Mouse (Mus musculus) kidney, postnatal 10 days (tissue): ENCODE results near the gene Fbxo17.

Experiments
- DNase-seq: peaks from one replicate; pipeline ENCODE4 v3.0.0; 2021; ENCODE audit warnings: mixed read lengths

Fbxo17 gene

DNA sequence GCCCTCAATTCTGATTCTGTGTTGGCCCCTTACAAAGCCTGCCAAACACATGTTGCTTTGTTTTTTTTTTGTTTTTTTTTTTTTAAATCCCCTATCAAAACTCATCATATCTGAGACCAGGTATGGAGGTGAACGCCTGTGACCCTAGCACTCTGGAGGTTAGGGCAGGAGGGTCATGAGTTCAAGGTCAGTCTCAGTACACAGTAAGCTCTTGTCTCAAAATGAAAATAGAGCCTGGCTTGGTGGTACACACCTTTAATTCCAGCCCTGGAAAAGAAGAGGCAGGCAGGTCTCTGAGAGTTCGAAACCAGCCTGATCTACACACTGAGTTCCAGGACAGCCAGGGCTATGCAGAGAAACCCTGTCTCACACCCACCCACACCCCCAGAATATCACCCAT, 3.0 kb downstream of the Fbxo17 start:
- DNase-seq: no peak

DNA sequence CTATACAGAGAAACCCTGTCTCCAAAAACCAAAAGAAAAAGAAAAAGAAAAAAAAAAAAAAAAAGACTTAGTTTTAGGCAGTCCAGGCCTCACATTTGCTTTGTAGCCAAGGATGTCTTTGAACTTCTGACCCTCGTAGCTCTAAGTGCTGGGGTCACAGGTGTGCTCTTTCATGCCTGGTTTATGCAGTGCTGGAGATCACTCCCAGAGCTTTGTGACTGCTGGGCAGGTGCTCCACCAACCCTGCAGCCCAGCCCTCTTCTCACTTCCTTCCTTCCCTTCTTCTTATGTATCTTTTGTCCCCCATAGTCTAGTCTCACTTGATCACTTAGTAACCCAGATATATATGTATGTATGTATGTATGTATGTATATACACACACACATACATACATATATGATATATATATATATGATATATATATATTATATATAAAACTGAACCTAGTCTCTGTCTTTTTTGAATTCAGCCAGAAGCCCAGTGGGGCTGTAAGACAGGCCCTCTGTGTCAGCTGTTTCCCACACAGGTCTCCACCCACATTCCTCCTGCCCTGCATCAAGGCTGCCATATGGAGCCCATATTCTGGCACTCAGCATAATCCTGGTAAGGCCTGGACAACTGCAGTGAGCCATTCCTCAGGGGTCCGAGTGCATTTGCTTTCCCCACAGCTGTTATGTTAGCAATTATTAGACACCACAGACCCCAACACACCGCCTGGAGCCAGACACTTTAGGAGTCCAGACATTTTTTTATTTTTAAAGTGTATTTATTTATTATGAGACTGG, 4.3 kb downstream of the Fbxo17 start:
- no peak for DNase-seq

DNA sequence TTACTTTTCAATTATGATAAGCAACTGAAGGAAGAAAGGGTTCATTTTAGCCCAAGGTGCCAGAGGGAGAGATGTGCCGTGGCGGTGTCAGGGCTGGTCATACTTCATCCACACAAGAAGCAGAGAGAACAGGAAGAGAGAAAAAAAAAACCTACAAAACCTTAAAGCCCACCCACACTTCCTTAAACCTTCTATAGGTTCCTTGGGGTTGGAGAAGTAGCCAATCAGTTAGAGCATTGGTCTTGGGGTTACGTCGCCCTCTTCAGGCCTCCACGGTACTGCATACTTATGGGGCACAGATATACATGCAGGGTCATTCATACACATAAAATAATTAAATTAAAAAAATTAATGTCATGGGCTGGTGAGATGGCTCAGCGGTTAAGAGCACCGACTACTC, 5.5 kb downstream of the Fbxo17 start:
- no peak for DNase-seq

DNA sequence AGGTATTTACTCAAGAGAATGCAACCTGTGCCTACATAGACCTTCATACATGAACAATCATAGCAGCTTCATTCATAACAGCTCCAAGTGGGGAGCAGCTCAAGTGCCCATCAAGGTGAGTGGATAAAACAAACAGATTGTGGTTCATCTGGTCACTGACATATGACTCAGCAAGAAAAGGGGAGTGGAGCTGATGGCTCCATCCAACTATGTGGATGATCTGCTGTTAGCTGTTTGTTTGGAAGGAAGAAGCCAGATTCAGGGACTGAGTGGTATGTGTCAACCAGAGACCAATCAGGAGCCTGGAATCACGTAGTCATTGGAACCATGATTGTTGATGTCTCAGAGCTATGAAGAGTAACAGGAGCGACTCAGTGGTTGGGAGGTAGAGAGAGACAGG, 8.0 kb downstream of the Fbxo17 start:
- no peak for DNase-seq

DNA sequence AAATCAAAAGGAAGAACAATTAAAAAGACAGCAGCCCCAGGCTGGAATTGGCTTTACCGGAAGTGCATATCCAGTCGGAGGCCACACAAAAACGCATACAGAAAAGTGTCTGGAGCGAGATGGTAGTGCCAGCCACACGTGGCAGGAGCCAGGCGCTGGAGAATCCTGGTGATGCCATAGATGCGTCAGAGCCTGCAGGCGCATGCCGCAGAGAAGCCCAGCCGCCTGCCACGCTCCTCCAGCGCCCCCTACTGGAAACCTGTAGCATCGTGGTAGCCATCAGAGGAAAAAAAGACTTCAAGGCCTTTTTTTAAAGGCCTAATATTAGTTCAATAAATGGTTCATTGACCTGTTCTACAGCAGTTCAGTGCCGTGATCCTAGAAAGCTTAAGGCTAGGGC, 10.0 kb downstream of the Fbxo17 start:
- peak; percentile 85 for DNase-seq

DNA sequence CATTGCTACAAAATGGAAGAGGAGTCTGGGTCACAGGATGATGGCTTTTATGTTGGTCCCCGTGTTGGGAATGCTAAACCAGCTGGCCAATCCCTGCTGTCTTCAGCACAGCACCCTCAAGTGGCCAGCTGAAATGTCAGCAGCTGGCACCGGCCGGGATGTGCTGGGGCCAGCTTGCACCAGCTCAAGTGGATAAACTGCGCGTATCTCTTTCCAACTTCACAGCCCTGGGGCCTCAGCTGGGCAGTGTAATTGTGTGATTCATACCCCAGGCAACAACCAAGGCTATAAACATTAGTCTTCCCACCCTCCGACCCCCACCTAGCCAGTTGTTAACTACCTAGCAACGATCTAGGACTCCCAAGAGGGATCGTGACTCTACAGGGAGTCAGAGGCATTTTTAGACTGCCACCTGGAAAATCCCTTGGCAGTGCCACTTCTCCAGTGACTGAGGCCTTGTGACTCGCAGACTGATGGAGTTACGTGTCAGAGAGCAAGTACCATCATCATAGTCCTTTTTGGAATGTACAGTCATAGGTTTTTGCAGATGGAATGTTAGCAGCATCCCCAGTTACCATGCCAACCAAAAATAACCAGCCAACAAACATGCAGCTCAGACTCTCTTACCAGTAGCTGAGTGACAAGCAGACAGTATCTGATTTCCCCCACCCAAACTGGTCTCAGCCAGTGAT, 11.2 kb downstream of the Fbxo17 start:
- no peak for DNase-seq

DNA sequence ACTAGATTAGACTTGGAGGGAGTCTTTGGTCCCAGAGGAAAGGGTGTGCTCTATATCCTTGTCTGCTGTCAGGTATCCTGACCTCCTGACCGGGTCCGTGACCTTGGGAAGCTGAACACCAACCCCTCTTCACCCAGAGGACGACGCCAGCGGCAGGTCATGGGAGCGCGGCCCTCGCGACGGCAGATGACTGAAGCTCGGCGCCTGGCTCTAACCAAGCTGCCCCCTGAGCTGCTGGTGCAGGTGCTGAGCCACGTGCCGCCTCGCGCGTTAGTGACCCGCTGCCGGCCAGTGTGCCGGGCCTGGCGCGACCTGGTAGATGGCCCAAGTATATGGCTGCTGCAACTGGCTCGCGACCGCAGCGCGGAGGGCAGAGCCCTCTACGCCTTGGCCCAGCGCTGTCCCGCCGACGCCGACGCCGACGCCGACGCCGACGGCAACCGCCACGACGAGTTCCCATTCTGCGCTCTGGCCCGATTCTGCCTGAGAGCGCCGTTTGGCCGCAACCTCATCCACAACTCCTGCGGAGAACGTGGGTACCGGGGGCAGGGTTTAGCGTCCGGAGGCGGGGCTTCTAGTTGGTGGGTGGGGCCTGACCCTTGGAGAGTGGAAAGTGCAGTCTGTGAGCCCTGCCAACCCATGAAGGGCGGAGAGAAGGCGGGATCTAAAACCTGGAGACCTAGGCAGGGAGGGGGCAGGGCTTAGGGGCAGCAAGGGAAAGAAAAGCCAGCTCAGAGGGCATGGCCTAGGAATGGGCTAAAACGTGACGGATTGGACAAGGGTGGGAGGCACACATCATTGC, 15.9 kb downstream of the Fbxo17 start:
- DNase-seq: peak; percentile 89

DNA sequence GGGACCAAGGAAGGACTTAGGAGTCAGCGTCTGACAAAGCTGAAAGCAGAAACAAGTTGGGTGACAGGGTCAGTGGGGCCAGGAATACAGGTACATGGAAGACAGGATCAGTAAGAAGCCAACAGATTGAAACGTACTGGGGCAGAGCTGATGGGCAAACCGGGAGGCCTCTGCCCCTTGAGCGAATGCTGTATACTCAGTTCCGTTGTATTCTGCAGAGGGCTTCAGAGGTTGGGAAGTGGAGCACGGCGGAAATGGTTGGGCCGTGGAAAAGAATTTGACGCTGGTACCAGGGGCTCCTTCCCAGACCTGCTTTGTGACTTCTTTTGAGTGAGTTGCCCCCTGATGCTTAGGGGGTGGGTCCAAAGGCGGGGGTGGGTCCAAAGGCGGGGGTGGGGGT, 16.6 kb downstream of the Fbxo17 start:
- DNase-seq: no peak

DNA sequence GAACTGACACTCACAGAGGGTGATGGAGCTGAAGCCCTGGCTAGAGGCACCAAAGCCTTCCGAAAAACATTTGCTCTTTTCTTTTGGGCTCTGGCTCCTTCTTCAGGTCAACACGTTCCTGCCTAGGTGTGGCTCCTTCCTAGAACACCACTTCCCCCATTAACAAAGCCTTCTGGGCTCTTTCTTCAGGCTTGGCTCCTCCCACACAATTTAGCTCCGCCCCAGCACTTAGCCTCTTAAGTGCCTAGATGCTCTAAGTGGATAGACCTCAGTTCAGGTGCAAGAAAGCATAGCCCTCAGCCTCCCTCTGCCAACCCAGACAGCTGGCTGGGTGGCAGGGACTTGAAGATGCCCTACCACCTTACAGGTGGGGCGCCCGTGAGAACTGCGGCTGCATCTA, 19.1 kb downstream of the Fbxo17 start:
- no peak for DNase-seq

DNA sequence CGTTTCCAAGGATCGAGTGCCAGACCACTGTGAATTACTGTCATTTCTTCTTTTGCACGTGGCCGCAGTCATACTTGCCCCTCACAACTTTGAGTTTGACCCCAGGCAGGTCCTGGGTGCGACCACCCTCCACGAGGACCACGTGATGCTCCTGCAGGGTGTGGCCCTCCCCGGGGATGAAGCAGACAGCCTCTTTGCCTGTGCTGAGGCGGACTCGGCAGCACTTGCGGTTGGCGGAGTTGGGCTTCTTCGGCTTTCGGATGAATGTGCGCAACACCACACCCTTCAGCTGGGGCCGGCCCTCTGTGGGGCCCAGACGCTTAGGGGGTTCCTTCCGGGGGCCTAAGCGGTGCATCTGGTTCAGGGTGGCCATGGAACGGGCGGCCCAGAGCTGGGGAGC, 23.2 kb downstream of the Fbxo17 start:
- no peak for DNase-seq

DNA sequence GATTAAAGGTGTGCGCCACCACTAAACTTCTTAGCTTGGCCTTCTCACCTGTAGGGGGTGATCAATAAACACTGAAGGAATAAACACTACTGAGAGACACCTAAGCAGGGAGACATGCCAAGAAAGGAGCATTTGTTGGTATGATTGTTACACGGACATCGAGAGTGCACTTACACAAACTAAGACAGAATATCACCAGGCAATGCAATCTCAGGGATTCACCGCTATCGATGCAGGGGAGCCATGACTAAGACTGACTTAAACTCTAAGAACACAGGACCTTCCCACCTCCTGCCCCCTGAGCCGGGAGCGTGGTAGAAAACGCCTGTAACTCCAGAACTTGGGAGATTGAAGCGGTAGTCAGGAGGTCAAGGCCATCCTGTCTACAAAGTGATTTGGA, 24.3 kb downstream of the Fbxo17 start:
- no peak for DNase-seq

DNA sequence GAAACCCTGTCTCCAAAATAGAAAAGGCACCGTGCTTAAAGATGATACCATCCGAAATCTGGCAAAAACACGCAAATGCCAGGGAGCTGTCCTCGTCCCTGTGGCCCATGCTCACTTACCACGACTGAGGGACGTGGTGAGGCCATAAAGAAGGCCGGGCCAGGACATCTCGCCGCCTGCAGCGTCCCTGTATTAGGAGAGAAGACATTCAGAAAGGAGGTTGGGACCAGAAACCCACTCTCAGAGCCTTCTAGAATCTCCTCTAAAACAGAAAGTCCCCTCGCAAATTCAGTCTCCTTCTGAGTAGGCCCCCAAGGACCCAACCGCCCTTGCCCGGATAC, 24.7 kb downstream of the Fbxo17 start:
- no peak for DNase-seq

DNA sequence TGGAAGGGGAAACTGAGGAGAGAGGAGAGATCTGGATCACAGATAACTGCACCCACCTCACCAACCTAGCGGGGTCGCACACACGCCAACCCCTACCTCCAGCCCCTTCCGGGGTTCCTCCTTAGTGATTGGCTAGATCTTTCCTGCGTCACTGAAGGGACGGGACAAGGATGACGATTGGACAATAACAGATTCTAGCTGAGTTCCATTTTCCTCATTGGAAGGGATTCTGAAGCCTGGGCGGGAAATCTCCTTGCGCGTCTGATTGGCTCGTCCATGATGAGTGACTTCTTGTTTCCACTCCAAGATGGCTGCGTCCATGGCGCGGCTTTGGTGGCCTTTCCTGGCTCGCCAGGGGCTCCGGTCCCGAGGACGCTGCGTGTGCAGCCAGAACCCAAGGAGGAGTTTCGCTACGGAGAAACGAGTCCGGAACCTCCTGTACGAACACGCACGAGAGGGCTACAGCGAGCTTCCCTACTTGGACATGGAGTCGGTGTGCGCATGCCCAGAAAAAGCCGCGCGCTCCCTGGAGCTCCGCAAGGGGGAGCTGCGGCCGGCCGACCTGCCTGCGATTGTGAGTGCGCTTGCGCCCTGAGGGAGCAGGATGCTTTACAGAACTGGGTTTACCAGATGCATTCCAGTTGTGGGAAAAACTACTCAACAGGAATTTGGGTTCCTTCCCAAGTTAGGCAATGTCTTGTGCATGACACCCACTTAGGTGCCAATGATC, 25.3 kb downstream of the Fbxo17 start, which contains the start of the genes Mrps12 and Sars2:
Gene Mrps12, minus strand, starts transcription at position 112 of the 730 bp plus-strand sequence.
Gene Sars2, plus strand, starts transcription at position 284 of the 730 bp plus-strand sequence.
- DNase-seq: peak; percentile 95

DNA sequence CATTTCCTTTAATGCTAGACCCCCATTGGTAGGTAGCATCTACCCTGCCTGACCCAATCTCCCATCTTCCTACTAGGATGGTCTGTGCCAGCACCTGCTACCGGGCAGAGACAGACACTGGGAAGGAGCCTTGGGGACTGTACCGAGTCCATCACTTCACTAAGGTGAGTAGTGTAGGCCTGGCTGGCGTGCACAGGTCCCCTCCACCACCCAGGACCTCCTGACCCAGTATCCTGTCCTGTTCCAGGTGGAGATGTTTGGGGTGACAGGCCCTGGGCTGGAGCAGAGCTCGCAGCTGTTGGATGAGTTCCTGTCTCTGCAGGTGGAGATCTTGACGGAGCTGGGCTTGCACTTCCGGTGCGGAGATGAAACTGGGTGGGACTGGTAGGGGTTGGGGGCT, 33.3 kb downstream of the Fbxo17 start:
- DNase-seq: no peak

DNA sequence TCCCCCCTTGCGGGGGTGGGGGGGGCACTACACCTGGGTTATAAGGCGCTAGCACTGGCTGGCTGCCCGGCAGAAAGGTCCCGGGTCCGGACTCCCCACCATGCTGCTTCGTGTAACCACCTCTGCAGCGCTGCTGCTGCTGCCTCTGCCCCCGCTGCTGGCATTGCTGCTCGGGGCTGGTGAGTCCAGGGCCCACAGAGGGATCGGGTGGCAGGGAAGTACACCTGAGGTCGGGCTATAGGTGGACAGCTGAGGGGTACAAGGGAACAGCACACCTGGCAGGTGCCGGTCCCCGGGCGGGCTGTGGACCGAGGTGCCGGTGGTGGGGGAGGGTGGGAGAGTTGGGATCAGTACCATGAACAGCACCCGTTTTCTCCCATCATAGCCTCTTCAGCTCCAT, 39.5 kb downstream of the Fbxo17 start, which contains the start of gene Ccer2:
Gene Ccer2, plus strand, starts transcription at position 96 of the 400 bp plus-strand sequence.
- no peak for DNase-seq

DNA sequence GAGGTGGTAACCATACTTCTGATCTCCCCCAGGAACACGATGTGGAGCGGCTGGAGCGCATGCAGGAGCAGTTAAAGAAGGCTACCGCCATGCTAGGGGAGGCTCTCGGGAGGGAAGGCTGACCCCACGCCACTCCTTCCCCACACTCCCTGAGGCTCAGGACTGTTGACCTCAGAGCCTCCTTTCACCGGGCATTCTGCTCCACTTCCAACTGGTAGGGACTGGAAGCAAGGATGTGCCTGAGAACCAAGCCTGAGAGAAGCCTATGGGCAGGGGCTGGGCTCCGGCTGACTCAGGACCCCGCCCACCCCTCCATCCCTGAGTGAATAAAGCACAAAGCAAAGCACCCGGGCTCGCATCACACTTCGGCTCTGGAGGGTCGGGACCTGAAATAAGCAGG, 42.0 kb downstream of the Fbxo17 start:
- no peak for DNase-seq

DNA sequence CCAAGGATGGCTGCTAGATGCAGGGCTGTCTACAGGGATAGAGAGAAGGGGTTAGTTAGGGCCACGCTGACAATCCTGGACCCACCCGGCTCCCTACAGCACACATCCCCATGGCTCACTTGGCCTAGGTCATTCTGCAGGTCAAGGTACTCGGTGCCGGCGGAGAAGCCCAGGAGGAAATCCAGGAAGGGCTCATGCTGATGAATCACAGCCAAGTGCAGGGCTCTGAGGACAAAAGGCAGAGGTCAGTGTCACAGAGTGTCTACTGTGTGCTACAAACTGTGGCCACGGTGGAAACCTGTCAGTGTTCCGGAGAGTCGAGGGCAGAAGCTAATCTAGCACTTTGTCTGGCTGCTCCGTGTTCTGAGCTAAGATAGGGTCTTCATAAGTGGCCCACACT, 45.3 kb downstream of the Fbxo17 start:
- no peak for DNase-seq

DNA sequence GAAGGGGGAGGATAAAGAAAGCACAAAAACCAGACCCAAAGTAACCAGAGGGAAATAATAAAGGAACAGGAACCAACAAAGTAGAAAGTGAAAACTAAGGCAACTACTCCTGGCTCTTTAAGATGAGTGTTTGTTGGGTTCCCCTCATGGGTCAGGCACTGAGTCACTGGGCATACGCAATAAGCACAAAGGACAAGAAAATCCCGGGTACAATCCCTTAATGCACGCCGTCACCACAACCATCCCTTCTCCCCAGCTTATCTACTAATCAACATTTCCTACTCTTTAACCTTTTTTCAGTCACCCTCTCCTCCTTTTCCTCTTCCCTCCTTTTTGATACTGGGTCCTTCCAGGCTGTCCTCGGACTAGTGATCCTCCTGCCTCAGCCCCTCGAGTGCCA, 48.6 kb downstream of the Fbxo17 start:
- DNase-seq: no peak

DNA sequence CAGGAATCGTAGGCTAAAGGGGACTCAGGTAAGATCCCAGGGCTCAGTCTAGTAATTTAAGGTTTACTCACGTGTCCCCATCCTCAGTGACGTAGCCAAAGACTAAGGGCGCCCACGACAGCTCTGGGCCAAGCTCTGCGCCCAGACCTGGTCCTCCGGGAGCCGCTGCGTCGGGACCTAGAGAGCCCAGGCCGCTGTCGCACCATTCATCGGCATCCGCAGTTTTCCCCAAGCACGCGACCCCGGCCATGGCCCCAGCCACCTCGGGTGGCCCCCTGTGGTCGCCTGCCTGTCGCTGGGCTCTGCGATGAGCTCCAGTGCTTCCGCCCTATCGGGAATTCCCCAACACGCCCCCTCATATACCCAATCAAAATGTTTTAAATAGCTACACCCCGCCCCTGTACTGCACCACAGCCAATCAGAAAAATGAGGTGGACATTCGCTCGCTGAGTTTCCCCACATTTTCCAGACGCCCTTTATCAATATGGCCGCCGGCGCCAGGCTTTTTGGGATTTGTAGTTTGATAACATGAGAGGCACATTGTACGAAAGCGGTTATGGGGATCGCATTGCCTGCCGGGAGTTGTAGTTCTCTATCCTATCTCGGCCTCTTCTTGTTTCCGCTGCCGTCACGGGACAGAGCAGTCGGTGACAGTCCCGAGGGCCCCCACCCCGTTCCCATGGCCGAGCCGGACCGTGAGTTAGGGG, 49.7 kb downstream of the Fbxo17 start, which contains the start of gene Sirt2:
Gene Sirt2, plus strand, starts transcription at position 563 of the 707 bp plus-strand sequence.
- peak; percentile 97 for DNase-seq

DNA sequence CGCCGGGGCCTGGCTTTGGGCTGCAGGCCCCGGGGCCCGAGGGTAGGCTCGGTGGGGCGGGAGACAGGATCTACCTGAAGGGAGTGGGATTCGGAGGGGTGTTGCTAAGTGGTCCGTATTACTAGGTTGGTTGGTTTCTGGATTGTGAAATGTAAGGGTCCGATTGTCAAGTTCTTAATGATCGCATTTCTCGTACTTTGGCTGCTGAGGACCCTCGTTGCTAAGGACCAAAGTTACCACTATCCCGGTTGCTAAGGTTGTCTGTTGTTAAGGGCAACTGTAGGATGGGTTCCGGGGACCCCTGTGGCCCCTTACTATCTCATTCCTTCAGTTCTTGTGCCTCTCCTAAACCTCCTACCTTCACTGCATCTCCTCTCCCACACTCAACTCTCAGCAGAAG, 50.3 kb downstream of the Fbxo17 start:
- DNase-seq: no peak

DNA sequence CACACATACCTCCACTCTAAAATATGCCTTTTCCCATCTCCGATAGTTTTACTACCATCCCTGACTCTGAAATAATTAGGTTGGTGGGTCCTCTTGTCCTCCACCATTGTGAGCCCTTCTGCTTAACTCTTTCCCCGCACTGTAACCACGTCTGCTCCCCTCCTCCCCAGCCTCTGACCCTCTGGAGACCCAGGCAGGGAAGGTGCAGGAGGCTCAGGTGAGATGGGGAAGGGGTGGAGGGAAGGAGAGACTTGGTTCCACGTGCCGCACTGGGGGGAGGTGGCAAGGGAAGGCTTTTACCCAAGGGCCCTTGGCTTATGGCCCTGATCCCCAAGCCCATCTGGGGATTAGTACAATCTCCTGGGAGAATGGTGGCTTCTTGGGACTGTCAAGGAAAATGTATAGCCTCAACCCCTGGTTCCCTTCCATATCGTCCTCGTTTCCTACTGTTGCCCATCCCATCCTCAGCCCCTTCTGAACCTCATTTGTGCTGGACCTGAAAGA, 50.9 kb downstream of the Fbxo17 start, which contains the start of gene Nfkbib:
Gene Nfkbib, minus strand, starts transcription at position 51 of the 504 bp plus-strand sequence.
- no peak for DNase-seq
